Mouse (Mus musculus) hindbrain, embryonic 14.5 days (tissue): ENCODE results near the gene Elmsan1. TPM values are rescaled to one million over a fixed set of nuclear protein-coding genes. Genes with fewer than 3 reads are reported as not detected.
A peak's percentile ranks its signal among the peaks of the same experiment; 100 is the strongest.

ENCODE experiments used
- ATAC-seq: fragments of 200-750 bp; cut with Nextera tagmentation; 2 replicates; pipeline ENCODE4 v1.8.0; 2017; ENCODE audit warnings: moderate number of reproducible peaks, mild to moderate bottlenecking, moderate TSS enrichment, moderate library complexity; ENCODE audit not compliant: low FRiP score
- DNase-seq: peaks from one replicate; pipeline ENCODE4 v3.0.0-alpha.2; 2015; ENCODE audit warnings: low spot score
- H3K27ac ChIP-seq: fragments of 300-500 bp; sonication (generic); 2 replicates; pipeline ENCODE4 v1.5.1; 2014; ENCODE audit warnings: mild to moderate bottlenecking, moderate library complexity
- H3K27me3 ChIP-seq: fragments of 300-500 bp; sonication (generic); 2 replicates; pipeline ENCODE4 v1.6.1; 2014; ENCODE audit warnings: mild to moderate bottlenecking, low read length, mixed read lengths; ENCODE audit not compliant: control insufficient read depth, insufficient read depth
- H3K36me3 ChIP-seq: fragments of 300-500 bp; sonication (generic); replicated peaks from 2 replicates; pipeline ENCODE4 v1.6.1; 2014; ENCODE audit not compliant: control insufficient read depth, insufficient read depth
- H3K4me1 ChIP-seq: fragments of 300-500 bp; sonication (generic); replicated peaks from 2 replicates; pipeline ENCODE4 v1.6.1; 2014; ENCODE audit warnings: antibody characterized with exemption, low read length, mixed read lengths; ENCODE audit not compliant: control insufficient read depth, insufficient read depth
- H3K4me2 ChIP-seq: fragments of 300-500 bp; sonication (generic); replicated peaks from 2 replicates; pipeline ENCODE4 v1.6.1; 2014; ENCODE audit warnings: mild to moderate bottlenecking, moderate library complexity
- H3K4me3 ChIP-seq: fragments of 300-500 bp; sonication (generic); replicated peaks from 2 replicates; pipeline ENCODE4 v1.5.1; 2014; ENCODE audit warnings: mild to moderate bottlenecking, low read length
- H3K9ac ChIP-seq: fragments of 300-500 bp; sonication (generic); 2 replicates; pipeline ENCODE4 v1.6.1; 2014
- H3K9me3 ChIP-seq: fragments of 300-500 bp; sonication (generic); 2 replicates; pipeline ENCODE4 v1.6.1; 2016; ENCODE audit warnings: low read length; ENCODE audit not compliant: control insufficient read depth
- WGBS: fragments of 180-500 bp; shearing (Covaris S2); extraction: QIAGEN DNeasy Blood & Tissue Kit; methylation state at CpG from one replicate; pipeline ENCODE4 v1.1.7; 2014; 5-methylcytosine and 5-hydroxymethylcytosine counted together
- polyA plus RNA-seq: library from polyadenylated mRNA; unstranded; fragments of >200 nt; fragmentation: Nextera tagmentation; extraction: Ambion mirVana; gene quantifications from 2 replicates; pipeline ENCODE4 v1.2.1, GENCODE M21; 2014

Elmsan1 gene
- polyA plus RNA-seq, 1 experiment from 2014 or later = 4.4 TPM

DNA sequence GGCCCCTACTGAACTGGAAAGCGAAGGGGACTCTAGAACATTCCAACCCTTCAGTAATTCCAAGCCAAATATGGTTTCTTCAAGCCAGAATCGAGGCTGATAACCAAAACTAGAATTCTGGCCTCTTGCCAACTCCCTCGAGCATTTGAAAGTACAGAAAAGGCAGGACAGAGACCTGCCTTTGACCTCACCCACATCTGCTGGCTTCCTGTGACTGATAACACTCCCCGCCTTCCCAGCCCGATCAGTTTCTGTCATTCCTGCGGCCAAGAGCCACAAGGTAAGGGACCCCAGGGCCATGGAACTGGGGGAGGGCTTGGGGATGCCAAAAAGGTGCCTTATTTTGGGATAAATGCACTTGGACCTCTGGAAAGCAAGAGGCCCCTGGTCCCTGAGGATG is 67.7 kb downstream of the Elmsan1 start:
- ATAC-seq (no peak), DNase-seq (no peak)
- Histone ChIP-seq H3K36me3 (peaks cover 34% of the 10 kb centered on the region), H3K4me2 (no peak overlapping the region), H3K9ac (no peak overlapping the region), H3K27me3 (no peaks in the 10 kb centered on the region), H3K9me3 (no peaks in the 10 kb centered on the region), H3K4me3 (no peak overlapping the region), H3K27ac (no peak overlapping the region), H3K4me1 (peaks cover 11% of the 10 kb centered on the region; the same call in 1 of the 2 replicates)
- 67% methylated on average over 6 of the region's 6 CpGs for WGBS

DNA sequence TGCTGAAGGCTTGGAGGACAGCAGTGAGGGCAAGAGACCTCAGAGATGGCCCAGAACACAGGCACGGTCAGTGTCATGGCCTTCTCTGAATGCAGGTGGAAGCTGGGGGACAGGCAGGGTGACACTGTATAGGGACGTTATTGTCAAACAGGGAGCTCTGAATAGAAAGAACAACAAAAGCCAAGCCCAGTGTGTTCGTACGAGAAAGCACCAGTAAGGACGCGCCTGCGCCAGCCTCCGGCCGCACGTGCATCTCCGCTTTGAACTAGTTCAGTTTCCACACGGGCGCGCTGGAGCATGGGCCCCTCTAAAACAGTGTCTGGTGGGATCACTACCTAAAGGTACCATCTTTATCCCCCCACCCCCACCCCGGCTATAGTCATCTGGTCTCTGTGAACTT is 68.7 kb downstream of the Elmsan1 start:
- ATAC-seq (no peak), DNase-seq (no peak)
- Histone ChIP-seq H3K9ac (no peak overlapping the region), H3K4me2 (0 out of 2 replicates have a peak overlapping the region, but pooled peaks have one; percentile 6), H3K9me3 (no peaks in the 10 kb centered on the region), H3K4me3 (no peak overlapping the region), H3K36me3 (peaks cover 25% of the 10 kb centered on the region), H3K4me1 (peaks cover 11% of the 10 kb centered on the region; the same call in 1 of the 2 replicates), H3K27me3 (no peaks in the 10 kb centered on the region), H3K27ac (no peak overlapping the region)
- WGBS = 34% methylated on average over 15 of the region's 15 CpGs

DNA sequence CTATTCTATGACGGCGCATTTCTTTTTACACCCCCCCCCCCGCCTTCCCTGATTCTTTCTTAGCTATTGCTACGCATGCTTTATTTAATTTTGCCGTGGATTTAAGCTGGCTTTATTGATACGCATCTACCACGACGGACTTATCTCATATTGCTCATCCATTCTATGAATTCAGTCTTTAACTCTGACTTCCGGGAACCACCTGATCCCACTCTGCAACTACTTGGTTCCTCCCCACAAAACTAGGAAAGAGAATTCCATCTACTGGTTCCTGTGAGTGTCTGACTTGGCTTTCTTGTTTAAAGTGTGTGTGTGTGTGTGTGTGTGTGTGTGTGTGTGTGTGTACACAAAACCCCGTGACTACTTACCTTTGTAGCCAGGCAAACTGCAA is 70.1 kb downstream of the Elmsan1 start:
- peak overlapping the region; percentile 88 for H3K4me2 ChIP-seq
- peaks cover 15% of the 10 kb centered on the region for H3K36me3 ChIP-seq
- DNase-seq (no peak), ATAC-seq (peak; percentile 16; the same call in 1 of the 2 replicates)
- no peaks in the 10 kb centered on the region for H3K9me3 ChIP-seq
- H3K4me1 ChIP-seq = peaks cover 11% of the 10 kb centered on the region; the same call in 1 of the 2 replicates
- H3K9ac ChIP-seq = peak overlapping the region; percentile 74
- H3K27me3 ChIP-seq = no peaks in the 10 kb centered on the region
- H3K4me3 ChIP-seq = peak overlapping the region; percentile 60
- 5% methylated on average over 10 of the region's 10 CpGs for WGBS
- H3K27ac ChIP-seq = peak overlapping the region; percentile 70

DNA sequence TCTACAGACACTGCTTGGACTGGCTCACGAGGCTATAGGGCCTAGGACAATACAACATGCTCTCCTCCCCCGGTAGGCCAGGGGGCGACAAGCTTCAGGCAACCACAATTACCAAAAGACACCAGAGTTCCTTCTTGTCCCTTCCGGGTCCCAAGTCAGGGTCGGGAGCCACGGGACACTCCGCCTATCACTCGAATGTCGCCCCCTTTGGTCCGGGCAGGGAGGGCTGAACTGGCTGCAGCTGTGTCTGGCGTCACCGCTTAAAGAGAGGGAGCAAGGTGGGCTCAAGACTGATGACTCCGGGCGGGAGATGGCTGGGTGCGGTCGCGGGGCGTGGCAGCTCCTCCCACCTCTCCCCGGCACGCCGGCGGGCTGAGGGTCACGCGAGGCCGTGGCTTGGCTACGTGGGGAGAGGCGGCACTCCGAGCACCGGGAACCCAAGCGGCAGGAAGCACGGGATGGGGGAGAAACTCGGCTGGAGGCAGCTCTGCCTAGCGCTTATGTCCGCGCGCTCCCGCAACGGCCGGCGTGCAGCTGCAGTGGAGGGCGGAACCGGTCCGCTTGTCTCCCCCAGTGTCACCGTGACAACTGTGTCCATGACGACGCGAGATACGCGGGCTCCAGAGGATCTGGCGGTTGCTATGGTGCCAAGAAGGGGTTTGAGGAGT is 70.6 kb downstream of the Elmsan1 start, which contains the start of gene Pnma1:
Pnma1 (minus strand) TSS at position 536 of the 668 bp plus-strand sequence.
- WGBS = 0% methylated on average over 50 of the region's 50 CpGs
- no peaks in the 10 kb centered on the region for H3K9me3 ChIP-seq
- peak; percentile 89 for DNase-seq
- peak within 1 kb of the TSS; percentile 88 for H3K4me2 ChIP-seq
- H3K9ac ChIP-seq = peak within 1 kb of the TSS; percentile 74
- H3K4me3 ChIP-seq = peak within 1 kb of the TSS; percentile 60
- ATAC-seq = peak; percentile 90
- peaks cover 11% of the 10 kb centered on the region for H3K36me3 ChIP-seq
- peaks cover 11% of the 10 kb centered on the region; the same call in 1 of the 2 replicates for H3K4me1 ChIP-seq
- H3K27me3 ChIP-seq = no peaks in the 10 kb centered on the region
- peak within 1 kb of the TSS; percentile 70 for H3K27ac ChIP-seq

DNA sequence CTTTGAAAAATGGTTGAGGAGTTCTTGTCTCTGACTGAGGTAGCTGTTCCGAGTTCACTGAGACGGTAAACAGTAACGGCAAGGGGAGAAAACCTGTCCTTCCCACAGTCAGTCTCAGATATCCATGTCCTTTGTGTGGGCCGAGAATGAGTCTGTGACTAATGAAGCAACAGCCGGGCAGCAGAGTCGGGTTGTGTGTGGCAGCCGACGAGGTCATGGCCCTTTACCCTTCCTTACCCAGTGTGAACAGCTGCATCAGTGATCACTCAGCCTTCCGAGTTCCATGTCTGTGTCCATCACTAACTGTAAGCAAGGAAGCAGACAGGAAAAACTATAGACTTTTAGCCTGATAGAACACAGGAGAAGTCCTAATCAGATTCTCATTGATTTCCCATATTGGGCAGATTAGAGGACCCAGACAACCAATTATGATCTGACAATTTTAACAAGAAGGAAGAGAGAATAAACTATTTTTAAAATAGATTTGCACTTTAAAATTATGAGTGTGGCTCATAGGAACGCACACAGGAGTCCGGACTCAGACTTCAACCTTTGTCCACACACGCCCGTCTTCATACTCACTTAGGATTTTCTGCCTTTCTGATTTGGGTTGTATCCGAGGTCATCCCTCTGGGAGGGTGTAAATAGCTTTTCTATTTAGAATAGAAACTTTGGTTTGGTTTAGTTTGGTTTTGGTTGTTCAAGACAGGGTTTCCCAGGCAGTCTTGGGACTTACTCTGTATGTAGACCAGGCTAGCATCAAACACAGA is 76.2 kb downstream of the Elmsan1 start:
- Histone ChIP-seq H3K9ac (no peak overlapping the region), H3K4me3 (no peak overlapping the region), H3K27ac (no peak overlapping the region), H3K9me3 (no peaks in the 10 kb centered on the region), H3K36me3 (peaks cover 24% of the 10 kb centered on the region), H3K4me1 (no peaks in the 10 kb centered on the region), H3K4me2 (no peak overlapping the region), H3K27me3 (no peaks in the 10 kb centered on the region)
- WGBS = 42% methylated on average over 14 of the region's 14 CpGs
- ATAC-seq = no peak
- DNase-seq = no peak

DNA sequence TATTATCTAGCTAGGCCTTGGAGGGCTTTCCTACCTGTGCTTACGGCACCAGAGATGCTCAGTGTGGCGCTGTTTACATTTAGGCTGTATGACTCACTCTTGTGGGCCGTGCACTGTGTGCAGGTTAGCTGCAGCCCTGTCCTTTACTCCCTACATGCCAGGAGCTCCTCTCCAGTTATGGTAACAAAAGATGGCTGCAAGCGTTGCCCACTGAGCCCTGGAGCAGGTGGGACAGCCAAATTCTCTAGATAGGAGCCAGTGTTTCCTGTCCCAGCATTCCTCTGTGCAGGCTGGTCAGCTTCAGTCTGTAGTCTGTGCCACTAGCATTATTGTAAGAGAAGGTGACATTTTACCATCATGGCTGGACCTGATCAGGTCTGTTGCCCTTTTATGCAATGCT is 77.4 kb downstream of the Elmsan1 start:
- no peak for ATAC-seq
- 91% methylated on average over 4 of the region's 4 CpGs for WGBS

DNA sequence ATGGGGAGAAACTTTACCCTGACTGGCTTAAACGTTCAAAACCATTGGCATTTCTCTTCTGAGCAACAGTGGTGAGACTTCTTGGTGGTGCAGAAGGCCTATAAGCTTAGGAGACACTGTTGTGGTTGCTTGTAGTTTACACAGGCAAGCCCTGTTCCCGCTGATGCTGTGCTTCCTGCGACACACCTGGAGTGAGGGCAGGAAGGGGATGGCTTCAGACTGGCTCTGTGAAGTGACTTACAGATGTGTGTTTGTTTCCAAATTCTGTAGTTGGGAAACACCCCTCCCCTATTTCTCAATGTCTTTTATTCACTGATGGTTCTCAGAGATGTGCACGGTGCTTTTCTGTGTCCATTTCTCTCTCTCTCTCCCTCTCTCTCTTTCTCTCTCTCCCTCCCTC is 78.5 kb downstream of the Elmsan1 start:
- no peak for ATAC-seq
- 71% methylated on average over 4 of the region's 4 CpGs for whole genome bisulfite sequencing
- no peak for DNase-seq
- Histone ChIP-seq H3K9me3 (no peaks in the 10 kb centered on the region), H3K27me3 (no peaks in the 10 kb centered on the region), H3K27ac (no peak overlapping the region), H3K9ac (no peak overlapping the region), H3K4me3 (no peak overlapping the region), H3K4me2 (no peak overlapping the region), H3K4me1 (no peaks in the 10 kb centered on the region), H3K36me3 (peaks cover 42% of the 10 kb centered on the region)

More for the DNA sequence above, 77.4 kb downstream of the Elmsan1 start:
- peaks cover 36% of the 10 kb centered on the region for H3K36me3 ChIP-seq
- H3K4me1 ChIP-seq = no peaks in the 10 kb centered on the region
- no peaks in the 10 kb centered on the region for H3K27me3 ChIP-seq
- H3K4me2 ChIP-seq = no peak overlapping the region
- H3K4me3 ChIP-seq = no peak overlapping the region
- DNase-seq = no peak
- no peak overlapping the region for H3K27ac ChIP-seq
- no peaks in the 10 kb centered on the region for H3K9me3 ChIP-seq
- H3K9ac ChIP-seq = no peak overlapping the region

DNA sequence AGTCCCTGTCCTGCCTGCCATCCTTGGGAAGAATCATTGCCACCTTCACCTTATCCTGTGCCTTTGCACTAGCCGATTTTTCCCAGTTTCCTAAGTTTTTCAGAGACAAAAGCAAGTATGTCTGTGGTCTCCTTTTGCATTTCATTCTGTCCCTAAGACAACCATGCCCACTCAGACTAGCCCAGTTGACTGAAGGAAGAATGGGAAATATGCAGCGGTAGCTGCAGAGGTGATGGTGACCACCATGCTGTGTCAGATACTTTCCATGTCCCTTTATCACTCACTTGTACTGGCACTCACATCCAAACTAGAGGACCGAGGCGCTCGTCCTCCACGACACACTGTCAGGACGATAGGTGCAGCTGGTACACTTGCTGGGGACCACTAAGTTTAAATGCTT is 81.5 kb downstream of the Elmsan1 start:
- 90% methylated on average over 7 of the region's 7 CpGs for WGBS
- Histone ChIP-seq H3K27ac (no peak overlapping the region), H3K9me3 (no peaks in the 10 kb centered on the region), H3K36me3 (peaks cover 46% of the 10 kb centered on the region), H3K27me3 (no peaks in the 10 kb centered on the region), H3K4me3 (no peak overlapping the region), H3K4me2 (no peak overlapping the region), H3K9ac (no peak overlapping the region), H3K4me1 (no peaks in the 10 kb centered on the region)
- DNase-seq = no peak
- ATAC-seq = no peak

DNA sequence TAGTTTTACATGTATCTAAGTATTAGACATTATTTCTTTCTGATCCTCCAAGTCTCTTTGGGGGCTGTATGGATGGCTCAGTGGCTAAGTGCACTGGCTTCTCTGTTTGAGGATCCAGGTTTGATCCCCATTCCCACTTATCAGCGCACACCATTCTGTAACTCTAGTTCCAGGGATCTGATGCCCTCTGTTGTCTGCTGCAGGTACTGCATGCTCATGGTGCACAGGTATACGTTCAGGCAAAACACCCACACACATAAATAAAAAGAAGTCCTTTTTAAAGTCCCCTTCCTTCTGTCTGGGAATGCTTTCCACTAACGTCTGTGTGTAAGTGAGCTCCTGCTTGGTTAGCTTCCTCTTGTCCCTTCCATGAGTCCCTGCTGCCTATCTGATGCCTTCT is 86.4 kb downstream of the Elmsan1 start:
- no peak overlapping the region for H3K4me3 ChIP-seq
- H3K9me3 ChIP-seq = no peaks in the 10 kb centered on the region
- H3K9ac ChIP-seq = no peak overlapping the region
- H3K36me3 ChIP-seq = peaks cover 48% of the 10 kb centered on the region
- H3K27me3 ChIP-seq = no peaks in the 10 kb centered on the region
- 63% methylated on average over 3 of the region's 3 CpGs for WGBS
- DNase-seq = no peak
- no peak overlapping the region for H3K27ac ChIP-seq
- no peak overlapping the region for H3K4me2 ChIP-seq
- no peak for ATAC-seq
- H3K4me1 ChIP-seq = no peaks in the 10 kb centered on the region
